Mouse (Mus musculus): ENCODE results near the gene Gnptg. TPM values are rescaled to one million over a fixed set of nuclear protein-coding genes. Genes with fewer than 3 reads are reported as not detected.
"Not testable (repeated sequence)": the region's sequence is repeated elsewhere in the genome, so short reads cannot be mapped to it uniquely, and the experiment has no call there.

Gene Gnptg
- polyA plus RNA-seq, 2 experiments: 11.2 to 15.6 TPM

DNA sequence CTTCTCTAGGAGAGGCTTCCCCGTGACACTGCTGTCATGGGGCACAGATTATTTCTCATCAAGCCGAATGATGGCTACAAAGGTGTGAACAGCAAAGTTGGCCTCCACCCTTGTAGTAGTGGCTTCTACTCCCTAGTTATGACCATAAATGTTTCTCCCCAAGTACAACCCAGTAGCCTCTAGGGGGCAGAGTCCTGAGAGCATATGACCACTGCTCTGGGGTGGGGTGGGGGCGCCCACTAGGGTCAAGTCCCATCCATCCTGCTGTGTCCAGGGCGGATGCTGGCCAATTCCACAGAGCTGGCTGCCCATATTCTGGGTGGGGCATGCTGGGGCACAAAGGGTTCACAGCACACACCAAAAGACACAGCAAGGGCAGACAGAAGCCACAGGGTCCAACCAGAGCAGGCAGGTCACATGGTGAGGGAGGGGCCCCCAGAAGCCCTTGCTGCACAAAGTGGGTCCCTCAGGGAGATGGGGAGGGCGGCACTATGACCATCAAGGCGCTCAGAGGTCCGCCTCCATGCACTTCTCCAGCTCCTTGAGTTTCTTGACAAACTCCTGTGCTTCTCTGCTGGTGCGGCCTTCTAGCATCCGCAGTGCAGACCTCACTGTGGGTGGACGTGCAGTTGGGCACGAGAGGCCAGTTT, 3.3 kb upstream of the Gnptg start:
- H3K4me2 ChIP-seq (ENCODE audit: low read depth): no peak overlapping the region
- no peak overlapping the region for H3K27ac ChIP-seq
- DNase-seq (ENCODE audit: low read depth in 3 of 3, low spot score in 3 of 3) (no peak), ATAC-seq (ENCODE audit: insufficient read depth) (no peak)
- H3K36me3 ChIP-seq (replicated peaks; ENCODE audit: control insufficient read depth, insufficient read depth, low read depth): peaks cover 9% of the 10 kb centered on the region
- TF ChIP-seq CTCF (IDR thresholded peaks at IDR 0.05; ENCODE audit: low read depth) (peak; percentile 39; the same call in 1 of the 2 replicates), EP300 (IDR thresholded peaks at IDR 0.05; ENCODE audit: low read depth) (no peak)
- no peak overlapping the region for H3K9ac ChIP-seq (replicated peaks)
- peaks cover 6 to 10% of the 10 kb centered on the region in 2 experiments for H3K4me1 ChIP-seq (replicated peaks; ENCODE audit: control insufficient read depth in 2 of 2, insufficient read depth in 2 of 2, low read length in 1 of 2)
- H3K4me3 ChIP-seq (ENCODE audit: insufficient read depth in 1 of 2, low read depth in 2 of 2, low read length in 2 of 2): no peak overlapping the region
- H3K27me3 ChIP-seq (ENCODE audit: control insufficient read depth, insufficient read depth, low read length): no peaks in the 10 kb centered on the region
- WGBS (ENCODE audit: insufficient replicate concordance): 80% methylated on average over 11 of the region's 11 CpGs
- H3K9me3 ChIP-seq (ENCODE audit: control insufficient read depth, low read length): no peaks in the 10 kb centered on the region

DNA sequence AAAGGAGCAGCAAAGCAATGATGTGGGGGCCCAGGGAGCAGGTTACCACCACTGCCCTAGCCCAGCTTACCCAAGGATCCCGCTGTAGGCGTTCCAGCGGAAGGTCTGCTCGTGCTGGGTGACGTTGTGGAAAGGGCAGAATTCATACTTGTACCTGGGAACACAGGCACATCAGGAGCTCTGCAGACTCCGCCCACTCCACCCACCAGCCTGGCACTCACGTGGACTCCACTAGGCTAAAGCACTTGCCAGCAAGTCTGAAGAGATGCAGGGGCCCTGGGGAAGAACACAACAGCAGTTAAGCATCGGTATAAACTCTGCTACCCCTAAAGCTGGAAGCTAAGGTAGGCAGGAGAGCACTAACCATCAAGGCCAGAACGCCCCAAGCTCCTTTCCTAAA, 4.3 kb downstream of the Gnptg start:
- Histone ChIP-seq H3K9ac (replicated peaks) (no peak overlapping the region), H3K9me3 (ENCODE audit: control insufficient read depth, low read length) (no peaks in the 10 kb centered on the region), H3K4me1 (replicated peaks; ENCODE audit: control insufficient read depth in 2 of 2, insufficient read depth in 2 of 2, low read length in 1 of 2) (peaks cover 6 to 7% of the 10 kb centered on the region in 2 experiments; a peak in 3 of 4 replicates), H3K27me3 (ENCODE audit: control insufficient read depth, insufficient read depth, low read length) (no peaks in the 10 kb centered on the region), H3K4me2 (ENCODE audit: low read depth) (no peak overlapping the region), H3K27ac (no peak overlapping the region), H3K4me3 (ENCODE audit: insufficient read depth in 1 of 2, low read depth in 2 of 2, low read length in 2 of 2) (no peak overlapping the region), H3K36me3 (replicated peaks; ENCODE audit: control insufficient read depth, insufficient read depth, low read depth) (peaks cover 28% of the 10 kb centered on the region)
- WGBS (ENCODE audit: insufficient replicate concordance): 80% methylated on average over 9 of the region's 9 CpGs
- ATAC-seq (ENCODE audit: insufficient read depth) (no peak), DNase-seq (ENCODE audit: low read depth in 3 of 3, low spot score in 3 of 3) (no peak)
- TF ChIP-seq CTCF (IDR thresholded peaks at IDR 0.05; ENCODE audit: low read depth) (no peak), EP300 (IDR thresholded peaks at IDR 0.05; ENCODE audit: low read depth) (no peak)

DNA sequence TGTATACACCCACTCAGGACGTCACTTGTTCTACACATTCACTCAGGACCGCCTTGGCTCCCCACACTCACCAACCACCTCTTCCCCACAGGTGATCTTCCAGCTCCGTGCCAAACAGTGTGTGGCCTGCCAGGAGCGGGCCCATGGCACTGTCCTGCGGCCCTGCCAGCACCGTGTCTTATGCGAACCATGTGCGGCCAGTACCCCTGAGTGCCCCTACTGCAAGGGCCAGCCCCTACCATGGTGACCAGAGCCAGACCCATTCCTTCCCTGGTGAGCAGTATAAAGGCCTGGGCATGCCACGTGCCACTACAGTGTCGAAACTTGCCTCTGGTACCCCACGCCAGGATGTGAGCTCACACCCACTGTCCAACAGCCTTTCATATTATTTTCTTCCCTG, 8.3 kb downstream of the Gnptg start:
- H3K27ac ChIP-seq; H3K4me2 ChIP-seq (ENCODE audit: low read depth); DNase-seq (ENCODE audit: low read depth in 3 of 3, low spot score in 3 of 3); ATAC-seq (ENCODE audit: insufficient read depth); H3K27me3 ChIP-seq (ENCODE audit: control insufficient read depth, insufficient read depth, low read length); H3K9ac ChIP-seq (replicated peaks); H3K4me3 ChIP-seq (ENCODE audit: insufficient read depth in 1 of 2, low read depth in 2 of 2, low read length in 2 of 2); H3K9me3 ChIP-seq (ENCODE audit: control insufficient read depth, low read length): not testable (repeated sequence)
- Histone ChIP-seq H3K4me1 (replicated peaks; ENCODE audit: control insufficient read depth in 2 of 2, insufficient read depth in 2 of 2, low read length in 1 of 2) (peaks cover 4 to 13% of the 10 kb centered on the region in 2 experiments), H3K36me3 (replicated peaks; ENCODE audit: control insufficient read depth, insufficient read depth, low read depth) (peaks cover 45% of the 10 kb centered on the region)
- WGBS (ENCODE audit: insufficient replicate concordance): 89% methylated on average over 5 of the region's 11 CpGs

DNA sequence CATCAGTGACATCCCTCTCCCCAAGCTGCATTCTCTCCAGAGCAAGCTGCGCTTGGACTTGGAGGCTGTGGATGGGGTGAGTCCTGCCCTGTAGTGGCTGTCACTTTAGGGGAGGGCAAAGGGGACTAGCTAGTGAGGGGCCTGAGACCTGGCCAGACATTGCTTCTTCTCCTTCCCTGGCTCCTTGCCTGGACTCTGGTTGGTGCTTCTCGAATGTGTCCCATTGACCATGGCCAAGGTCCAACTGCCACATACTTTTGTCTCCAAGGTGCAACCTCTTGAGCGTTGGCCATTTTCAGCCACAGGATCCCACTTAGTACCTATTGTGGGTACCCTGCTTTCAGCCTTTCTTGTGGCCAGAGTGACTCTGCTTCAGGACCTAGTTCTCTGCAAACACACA, 9.2 kb downstream of the Gnptg start:
- Histone ChIP-seq H3K27ac (no peak overlapping the region), H3K4me3 (ENCODE audit: insufficient read depth in 1 of 2, low read depth in 2 of 2, low read length in 2 of 2) (no peak overlapping the region), H3K4me1 (replicated peaks; ENCODE audit: control insufficient read depth in 2 of 2, insufficient read depth in 2 of 2, low read length in 1 of 2) (peaks cover 13 to 22% of the 10 kb centered on the region in 2 experiments), H3K4me2 (ENCODE audit: low read depth) (no peak overlapping the region), H3K27me3 (ENCODE audit: control insufficient read depth, insufficient read depth, low read length) (no peaks in the 10 kb centered on the region), H3K9ac (replicated peaks) (no peak overlapping the region), H3K36me3 (replicated peaks; ENCODE audit: control insufficient read depth, insufficient read depth, low read depth) (peaks cover 46% of the 10 kb centered on the region), H3K9me3 (ENCODE audit: control insufficient read depth, low read length) (no peaks in the 10 kb centered on the region)
- WGBS (ENCODE audit: insufficient replicate concordance): 94% methylated on average over 3 of the region's 3 CpGs
- DNase-seq (ENCODE audit: low read depth in 3 of 3, low spot score in 3 of 3) (no peak), ATAC-seq (ENCODE audit: insufficient read depth) (no peak)
- TF ChIP-seq EP300 (IDR thresholded peaks at IDR 0.05; ENCODE audit: low read depth) (no peak), CTCF (IDR thresholded peaks at IDR 0.05; ENCODE audit: low read depth) (no peak)

DNA sequence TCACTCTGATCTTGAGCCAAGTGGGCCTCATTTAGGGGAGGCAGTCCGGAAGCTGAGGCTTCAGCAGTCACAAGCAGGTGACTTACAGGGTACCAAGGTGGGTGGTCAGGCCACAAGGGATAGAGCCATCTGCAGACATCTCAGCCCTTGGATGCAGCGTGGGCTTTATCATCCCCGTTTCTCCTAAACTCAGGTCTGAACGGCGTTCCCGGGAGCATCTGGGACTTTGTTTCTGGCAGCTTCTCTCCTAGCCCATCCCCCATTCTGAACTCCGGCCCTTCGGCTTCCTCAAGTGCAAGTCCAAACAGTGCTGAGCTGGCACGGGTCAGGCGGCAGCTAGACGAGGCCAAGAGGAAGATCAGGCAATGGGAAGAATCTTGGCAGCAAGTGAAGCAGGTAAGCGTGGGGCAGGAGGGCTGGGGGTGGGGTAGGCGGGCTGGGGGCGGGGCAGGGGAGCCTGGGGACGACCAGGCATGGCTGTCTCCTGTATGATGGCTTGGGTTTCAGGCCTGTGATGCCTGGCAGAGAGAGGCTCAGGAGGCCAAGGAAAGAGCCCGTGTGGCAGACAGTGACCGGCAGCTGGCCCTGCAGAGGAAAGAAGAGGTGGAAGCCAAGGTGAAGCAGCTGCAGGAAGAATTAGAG, 9.8 kb downstream of the Gnptg start:
- DNase-seq (ENCODE audit: low read depth in 3 of 3, low spot score in 3 of 3); ATAC-seq (ENCODE audit: insufficient read depth); H3K27me3 ChIP-seq (ENCODE audit: control insufficient read depth, insufficient read depth, low read length); H3K4me2 ChIP-seq (ENCODE audit: low read depth); H3K9me3 ChIP-seq (ENCODE audit: control insufficient read depth, low read length); H3K27ac ChIP-seq; H3K9ac ChIP-seq (replicated peaks); H3K4me3 ChIP-seq (ENCODE audit: insufficient read depth in 1 of 2, low read depth in 2 of 2, low read length in 2 of 2): not testable (repeated sequence)
- WGBS (ENCODE audit: insufficient replicate concordance): 79% methylated on average over 14 of the region's 17 CpGs
- Histone ChIP-seq H3K4me1 (replicated peaks; ENCODE audit: control insufficient read depth in 2 of 2, insufficient read depth in 2 of 2, low read length in 1 of 2) (peaks cover 18 to 27% of the 10 kb centered on the region in 2 experiments), H3K36me3 (replicated peaks; ENCODE audit: control insufficient read depth, insufficient read depth, low read depth) (peaks cover 40% of the 10 kb centered on the region)
